Mouse (Mus musculus) neural tube, embryonic 12.5 days (tissue): ENCODE results near the gene Rusc2. TPM values are rescaled to one million over a fixed set of nuclear protein-coding genes. Genes with fewer than 3 reads are reported as not detected.

ENCODE experiments used
- ATAC-seq: fragments of 200-750 bp; cut with Nextera tagmentation; 2 replicates; pipeline ENCODE4 v1.8.0; 2017; ENCODE audit warnings: low read depth, mild to moderate bottlenecking, moderate TSS enrichment, moderate library complexity; ENCODE audit not compliant: low FRiP score
- H3K27ac ChIP-seq: fragments of 300-500 bp; sonication (generic); 2 replicates; pipeline ENCODE4 v1.5.1; 2016
- H3K27me3 ChIP-seq: fragments of 300-500 bp; sonication (generic); replicated peaks from 2 replicates; pipeline ENCODE4 v1.6.1; 2016; ENCODE audit warnings: mild to moderate bottlenecking
- H3K36me3 ChIP-seq: fragments of 300-500 bp; sonication (generic); 2 replicates; pipeline ENCODE4 v1.6.1; 2016; ENCODE audit warnings: mild to moderate bottlenecking
- H3K4me1 ChIP-seq: fragments of 300-500 bp; sonication (generic); 2 replicates; pipeline ENCODE4 v1.6.1; 2016
- H3K4me2 ChIP-seq: fragments of 300-500 bp; sonication (generic); replicated peaks from 2 replicates; pipeline ENCODE4 v1.6.1; 2016; ENCODE audit warnings: mild to moderate bottlenecking
- H3K4me3 ChIP-seq: fragments of 300-500 bp; sonication (generic); 2 replicates; pipeline ENCODE4 v1.5.1; 2016
- H3K9ac ChIP-seq: fragments of 300-500 bp; sonication (generic); 2 replicates; pipeline ENCODE4 v1.6.1; 2016; ENCODE audit warnings: mild to moderate bottlenecking
- H3K9me3 ChIP-seq: fragments of 300-500 bp; sonication (generic); 2 replicates; pipeline ENCODE4 v1.6.1; 2016; ENCODE audit warnings: mild to moderate bottlenecking
- WGBS: fragments of 180-500 bp; shearing (Covaris S2); methylation state at CpG from one replicate; pipeline ENCODE4 v1.1.7; 2016; 5-methylcytosine and 5-hydroxymethylcytosine counted together
- polyA plus RNA-seq: library from polyadenylated mRNA; unstranded; fragments of >200 nt; fragmentation: Nextera tagmentation; extraction: Ambion mirVana; gene quantifications from 2 replicates; pipeline ENCODE4 v1.2.1, GENCODE M21; 2016

Rusc2 gene
- 52.7 and 53.3 TPM in 2 replicates for polyA plus RNA-seq

GRCm38 (mm10) chr4:43381408-43382154 lies at the start of gene Rusc2:
Rusc2 (plus strand) TSS chr4:43381979.
- peaks cover 21% of the 10 kb centered on the region for H3K4me1 ChIP-seq
- no peak within 1 kb of the TSS for H3K27ac ChIP-seq
- H3K9me3 ChIP-seq = no peaks in the 10 kb centered on the region
- H3K9ac ChIP-seq = peak within 1 kb of the TSS; percentile 83
- peak within 1 kb of the TSS; percentile 84 for H3K4me2 ChIP-seq
- peak within 1 kb of the TSS; percentile 68 for H3K4me3 ChIP-seq
- 2% methylated on average over 56 of the region's 63 CpGs for WGBS
- no peaks in the 10 kb centered on the region for H3K36me3 ChIP-seq
- H3K27me3 ChIP-seq = 0 out of 2 replicates have a peak, but pooled peaks cover 5% of the 10 kb centered on the region
- peak; percentile 94 for ATAC-seq

- WGBS = 66% methylated on average over 2 of the region's 2 CpGs
- Histone ChIP-seq H3K9me3 (peaks cover 8% of the 10 kb centered on the region; the same call in 1 of the 2 replicates), H3K36me3 (no peaks in the 10 kb centered on the region), H3K27me3 (no peaks in the 10 kb centered on the region), H3K4me3 (no peak overlapping the region), H3K4me2 (no peak overlapping the region), H3K4me1 (no peaks in the 10 kb centered on the region), H3K9ac (no peak overlapping the region), H3K27ac (no peak overlapping the region)
- ATAC-seq = no peak
Observed at GRCm38 (mm10) chr4:43334771-43335170, 47.0 kb upstream of the Rusc2 start.

GRCm38 (mm10) chr4:43336176-43336575 lies 45.6 kb upstream of the Rusc2 start:
- ATAC-seq = no peak
- no peaks in the 10 kb centered on the region for H3K27me3 ChIP-seq
- no peaks in the 10 kb centered on the region for H3K36me3 ChIP-seq
- H3K9ac ChIP-seq = no peak overlapping the region
- H3K4me1 ChIP-seq = no peaks in the 10 kb centered on the region
- no peak overlapping the region for H3K4me3 ChIP-seq
- no peak overlapping the region for H3K4me2 ChIP-seq
- H3K27ac ChIP-seq = no peak overlapping the region
- peaks cover 8% of the 10 kb centered on the region; the same call in 1 of the 2 replicates for H3K9me3 ChIP-seq

DNA sequence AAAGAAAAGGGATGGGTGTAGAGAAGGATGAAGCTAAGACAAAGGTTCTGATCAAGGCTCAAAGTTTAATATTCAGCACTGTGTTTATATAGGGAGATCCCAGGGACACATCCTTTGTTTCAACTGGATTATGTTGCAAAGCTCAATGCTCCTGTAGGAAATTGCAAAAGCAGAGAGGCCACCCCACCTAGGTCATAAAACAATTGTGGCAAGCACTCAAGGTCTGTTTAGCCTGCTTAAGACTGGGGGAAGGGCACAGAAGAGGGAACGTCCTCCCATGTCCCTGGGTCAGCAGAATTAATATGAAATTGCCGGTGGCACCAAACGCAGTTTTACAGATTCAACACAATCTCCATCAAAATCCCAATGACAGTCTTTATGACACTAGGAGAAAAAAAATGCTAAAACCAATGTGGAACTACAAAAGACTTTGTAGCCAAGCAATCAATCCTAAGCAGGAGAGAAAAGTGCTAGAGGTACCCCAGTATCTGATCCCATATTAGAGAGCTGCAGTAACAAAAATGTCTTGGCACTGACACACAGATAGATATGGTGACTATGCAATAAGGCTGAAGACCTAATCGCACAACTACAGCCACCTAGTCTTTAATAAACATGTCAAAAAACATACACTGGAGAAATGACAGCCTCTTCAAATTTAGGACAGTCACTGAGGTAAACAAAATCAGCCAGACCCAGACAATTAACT lies 41.5 kb upstream of the Rusc2 start:
- H3K27me3 ChIP-seq = no peaks in the 10 kb centered on the region
- no peaks in the 10 kb centered on the region for H3K4me1 ChIP-seq
- no peak overlapping the region for H3K9ac ChIP-seq
- no peaks in the 10 kb centered on the region for H3K36me3 ChIP-seq
- H3K4me2 ChIP-seq = no peak overlapping the region
- H3K9me3 ChIP-seq = peaks cover 8% of the 10 kb centered on the region; the same call in 1 of the 2 replicates
- no peak overlapping the region for H3K27ac ChIP-seq
- ATAC-seq = no peak
- 63% methylated on average over 4 of the region's 4 CpGs for WGBS
- H3K4me3 ChIP-seq = no peak overlapping the region

DNA sequence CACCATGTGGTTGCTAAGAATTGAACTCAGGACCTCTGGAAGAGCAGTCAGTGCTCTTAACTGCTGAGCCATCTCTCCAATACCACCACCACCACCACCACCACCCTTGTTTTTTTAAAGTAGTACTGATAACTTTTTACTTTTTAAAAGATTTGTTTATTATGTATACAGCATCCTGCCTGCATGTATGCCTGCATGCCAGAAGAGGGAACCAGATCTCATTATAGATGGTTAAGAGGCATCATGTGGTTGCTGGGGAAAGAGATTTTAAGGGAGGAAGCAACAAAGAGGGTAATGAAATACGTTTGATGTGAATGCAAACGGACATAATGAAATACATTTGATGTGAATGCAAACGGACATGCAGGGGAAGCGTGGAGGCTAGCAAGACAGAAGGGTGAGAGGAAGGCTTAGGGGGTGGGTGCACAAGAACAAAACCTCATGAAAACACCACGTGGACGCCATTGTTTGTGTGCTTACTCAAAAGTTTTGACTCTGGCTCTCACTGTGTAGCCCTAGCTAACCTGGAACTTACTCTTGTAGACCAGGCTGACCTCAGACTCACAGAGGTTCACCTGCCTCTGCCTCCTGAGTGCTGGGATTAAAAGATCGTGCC lies 40.4 kb upstream of the Rusc2 start:
- 46% methylated on average over 7 of the region's 7 CpGs for WGBS
- ATAC-seq = no peak

GRCm38 (mm10) chr4:43342443-43342842 lies 39.3 kb upstream of the Rusc2 start:
- no peaks in the 10 kb centered on the region for H3K27me3 ChIP-seq
- no peak for ATAC-seq
- 90% methylated on average over 10 of the region's 10 CpGs for whole genome bisulfite sequencing

More for the DNA sequence above, 40.4 kb upstream of the Rusc2 start:
- Histone ChIP-seq H3K27me3 (no peaks in the 10 kb centered on the region), H3K9me3 (peaks cover 3% of the 10 kb centered on the region; the same call in 1 of the 2 replicates), H3K4me2 (no peak overlapping the region), H3K9ac (no peak overlapping the region), H3K4me1 (no peaks in the 10 kb centered on the region), H3K36me3 (no peaks in the 10 kb centered on the region), H3K4me3 (no peak overlapping the region), H3K27ac (no peak overlapping the region)

DNA sequence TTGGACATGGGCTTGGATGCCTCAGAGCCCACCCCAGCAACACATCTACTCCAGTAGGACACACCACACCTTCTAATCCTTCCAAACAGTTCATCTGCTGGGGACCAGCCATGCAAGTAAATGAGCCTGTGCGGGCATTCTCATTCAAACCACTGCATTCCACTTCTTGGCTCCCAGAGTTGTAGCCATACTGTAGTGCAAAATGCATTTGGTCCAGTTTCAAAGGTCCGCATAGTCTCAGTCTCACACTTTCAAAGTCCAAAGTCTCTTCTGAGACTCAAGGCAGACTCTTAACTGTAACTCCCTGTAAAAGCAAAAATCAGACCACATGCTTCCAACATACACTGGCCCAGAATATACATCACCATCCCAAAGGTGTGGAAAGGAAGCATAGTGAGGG lies 36.8 kb upstream of the Rusc2 start:
- ATAC-seq = no peak
- Histone ChIP-seq H3K27ac (no peak overlapping the region), H3K4me1 (no peaks in the 10 kb centered on the region)

More at GRCm38 (mm10) chr4:43342443-43342842, 39.3 kb upstream of the Rusc2 start:
- no peaks in the 10 kb centered on the region for H3K36me3 ChIP-seq
- H3K4me2 ChIP-seq = no peak overlapping the region
- no peak overlapping the region for H3K9ac ChIP-seq
- H3K4me3 ChIP-seq = no peak overlapping the region
- H3K9me3 ChIP-seq = no peaks in the 10 kb centered on the region
- no peaks in the 10 kb centered on the region for H3K4me1 ChIP-seq
- H3K27ac ChIP-seq = no peak overlapping the region

DNA sequence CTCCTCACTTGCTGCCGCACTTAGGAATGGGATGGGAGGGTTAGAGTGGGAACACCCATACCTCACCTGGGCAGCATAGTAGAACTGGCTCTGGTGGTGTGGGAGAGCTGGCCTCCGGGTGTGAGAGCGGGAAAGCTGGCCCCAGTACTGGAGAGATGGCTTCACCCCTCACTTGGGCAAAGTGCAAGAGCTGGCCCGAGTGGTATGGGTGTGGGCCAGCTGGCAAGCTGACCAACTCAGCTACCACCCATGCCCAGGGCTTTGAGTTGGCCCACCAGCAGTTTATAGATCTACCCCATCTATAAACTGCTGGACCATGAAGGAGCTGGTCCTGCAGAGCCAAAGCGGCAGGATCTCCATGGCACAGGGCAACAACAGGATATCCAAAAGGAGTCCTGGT lies 32.6 kb upstream of the Rusc2 start:
- no peak for ATAC-seq
- 95% methylated on average over 5 of the region's 5 CpGs for WGBS
- peaks cover 6% of the 10 kb centered on the region; the same call in 1 of the 2 replicates for H3K9me3 ChIP-seq
- no peak overlapping the region for H3K4me2 ChIP-seq
- no peaks in the 10 kb centered on the region for H3K4me1 ChIP-seq
- no peaks in the 10 kb centered on the region for H3K36me3 ChIP-seq
- no peaks in the 10 kb centered on the region for H3K27me3 ChIP-seq
- H3K9ac ChIP-seq = no peak overlapping the region
- no peak overlapping the region for H3K27ac ChIP-seq
- no peak overlapping the region for H3K4me3 ChIP-seq

More for the DNA sequence above, 36.8 kb upstream of the Rusc2 start:
- WGBS = 85% methylated on average over 2 of the region's 2 CpGs
- Histone ChIP-seq H3K9ac (no peak overlapping the region), H3K4me3 (no peak overlapping the region), H3K4me2 (no peak overlapping the region), H3K27me3 (no peaks in the 10 kb centered on the region), H3K36me3 (no peaks in the 10 kb centered on the region), H3K9me3 (no peaks in the 10 kb centered on the region)

DNA sequence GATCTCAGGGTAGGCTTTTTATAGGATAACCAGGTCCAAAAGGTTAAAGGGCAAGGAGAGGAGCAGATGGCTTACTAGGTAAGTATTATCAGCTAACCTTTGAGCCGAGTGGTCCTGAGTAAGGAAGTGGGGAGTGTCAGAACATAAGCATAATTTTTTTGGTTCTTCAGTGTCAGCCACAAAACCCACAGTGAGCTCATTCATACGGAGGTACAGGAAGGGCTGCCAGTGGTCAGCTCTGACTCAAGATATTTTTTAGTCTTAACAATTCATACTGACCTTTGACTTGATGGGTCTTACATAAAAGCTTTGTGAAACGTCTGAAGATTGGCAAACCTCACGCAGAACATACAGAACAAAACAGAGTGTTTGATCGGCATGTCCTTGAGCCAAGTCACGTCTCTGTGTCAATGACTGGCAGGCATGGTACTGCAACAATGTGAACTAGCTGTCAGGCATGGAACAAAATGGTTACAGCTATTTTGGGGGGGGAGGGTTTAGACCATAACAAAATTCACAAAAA lies 31.7 kb upstream of the Rusc2 start:
- ATAC-seq = no peak
- Histone ChIP-seq H3K36me3 (no peaks in the 10 kb centered on the region), H3K27ac (no peak overlapping the region), H3K4me3 (no peak overlapping the region), H3K9me3 (peaks cover 6% of the 10 kb centered on the region; the same call in 1 of the 2 replicates), H3K9ac (no peak overlapping the region), H3K27me3 (no peaks in the 10 kb centered on the region), H3K4me1 (no peaks in the 10 kb centered on the region), H3K4me2 (no peak overlapping the region)
- WGBS = 85% methylated on average over 6 of the region's 6 CpGs

DNA sequence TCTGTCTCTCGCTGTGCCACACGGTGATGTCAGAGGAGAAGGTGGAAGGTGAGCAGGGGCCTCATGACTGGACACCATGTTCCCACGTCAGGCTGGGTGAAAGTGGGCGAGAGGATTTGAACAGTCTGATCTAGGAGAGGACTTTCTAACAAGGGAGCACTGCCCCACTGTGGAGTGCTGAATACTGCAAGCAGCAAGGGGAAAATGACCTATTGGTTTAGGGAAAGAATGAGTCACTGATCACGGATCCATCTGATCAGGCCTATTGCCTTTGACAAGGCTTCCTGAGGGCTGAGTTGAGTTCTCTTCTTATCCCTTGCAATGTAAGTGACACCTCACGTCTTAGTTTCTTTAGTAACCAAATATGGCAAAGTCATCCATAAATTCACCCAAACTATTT lies 28.1 kb upstream of the Rusc2 start:
- Histone ChIP-seq H3K4me2 (no peak overlapping the region), H3K27ac (no peak overlapping the region), H3K27me3 (no peaks in the 10 kb centered on the region), H3K36me3 (no peaks in the 10 kb centered on the region), H3K4me1 (no peaks in the 10 kb centered on the region), H3K9ac (no peak overlapping the region), H3K4me3 (no peak overlapping the region), H3K9me3 (peaks cover 6% of the 10 kb centered on the region; the same call in 1 of the 2 replicates)
- WGBS = 90% methylated on average over 6 of the region's 6 CpGs
- no peak for ATAC-seq

DNA sequence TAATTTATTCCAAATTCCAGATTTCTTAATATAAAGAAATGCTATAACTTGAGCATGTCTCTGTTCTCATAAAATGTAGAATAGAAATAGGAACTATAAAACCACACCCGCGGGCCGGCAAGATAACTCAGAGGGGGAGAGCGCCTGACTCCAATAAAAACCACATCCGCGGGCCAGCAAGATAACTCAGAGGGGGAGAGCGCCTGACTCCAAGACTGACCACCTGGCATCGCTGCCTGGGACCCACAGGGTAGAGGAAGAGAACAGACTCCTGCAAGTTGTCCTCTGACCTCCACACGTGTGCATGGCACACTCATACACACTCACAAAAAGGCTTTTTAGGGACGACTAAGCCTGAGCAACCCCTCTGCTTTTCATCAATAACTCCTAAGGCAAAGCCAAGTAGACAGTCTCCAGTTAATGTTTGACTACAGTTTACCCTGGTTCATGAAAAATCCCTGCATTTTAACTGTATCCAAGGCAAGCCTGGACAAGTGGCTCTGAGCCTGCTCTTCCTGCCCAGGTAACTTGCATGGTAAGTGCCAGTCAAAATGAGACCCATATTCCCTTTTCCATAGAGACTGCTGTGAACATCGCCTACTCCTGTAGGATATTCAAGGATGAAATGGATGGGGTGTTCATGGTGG lies 16.7 kb upstream of the Rusc2 start:
- H3K36me3 ChIP-seq = no peaks in the 10 kb centered on the region
- no peaks in the 10 kb centered on the region for H3K27me3 ChIP-seq
- ATAC-seq = no peak
- H3K9ac ChIP-seq = no peak overlapping the region
- 85% methylated on average over 11 of the region's 11 CpGs for WGBS
- H3K9me3 ChIP-seq = peaks cover under 1% of the 10 kb centered on the region; the same call in 1 of the 2 replicates
- H3K27ac ChIP-seq = no peak overlapping the region
- H3K4me2 ChIP-seq = no peak overlapping the region
- H3K4me3 ChIP-seq = no peak overlapping the region
- H3K4me1 ChIP-seq = no peaks in the 10 kb centered on the region
